ENCODE assay signal across 8 mouse cellular contexts in genomic region chr10:17723871-17724741, GRCm38 (mm10). TPM values are rescaled to one million over a fixed set of nuclear protein-coding genes. Genes with fewer than 3 reads are reported as not detected.
A peak's percentile ranks its signal among the peaks of the same experiment; 100 is the strongest.
DNase-seq lines count a peak whose midpoint lies in the region; ATAC-seq lines count a peak whose summit lies in the region.

No protein-coding gene starts in this region.

- H3K4me3 ChIP-seq in intestine, embryonic 16.5 days (ENCODE audit: low read length) = peak overlapping the region; percentile 95
- peak overlapping the region; percentile 96 for H3K4me3 ChIP-seq in limb, embryonic 10.5 days
- peak overlapping the region; percentile 98 for H3K4me3 ChIP-seq in midbrain, embryonic 11.5 days (ENCODE audit: low read depth, low read length)

- H3K4me2 ChIP-seq in intestine, embryonic 16.5 days (ENCODE audit: low read depth, low read length) = peak overlapping the region; percentile 65
- peak overlapping the region; percentile 79 for H3K4me2 ChIP-seq in midbrain, embryonic 11.5 days

- peak overlapping the region; percentile 96 for H3K9ac ChIP-seq in intestine, embryonic 16.5 days (ENCODE audit: low read depth, low read length)
- H3K9ac ChIP-seq in midbrain, embryonic 11.5 days (ENCODE audit: low read length) = peak overlapping the region; percentile 98

- intact Hi-C loops in gastrocnemius, postnatal 36 days (cut with DNase I) = loop anchor here (5.0 to 10.0 kb wide), 4 partner anchors 202 to 1169 kb away; no protein-coding TSS in a partner anchor

- no peaks in the 10 kb centered on the region for H3K36me3 ChIP-seq in intestine, embryonic 16.5 days (ENCODE audit: control insufficient read depth, insufficient read depth, low read length)
- peaks cover 14% of the 10 kb centered on the region for H3K36me3 ChIP-seq in limb, embryonic 10.5 days
- no peaks in the 10 kb centered on the region; the same call in 1 of the 2 replicates for H3K36me3 ChIP-seq in midbrain, embryonic 11.5 days (ENCODE audit: control insufficient read depth, insufficient read depth, low read length)

- no peaks in the 10 kb centered on the region for H3K9me3 ChIP-seq in intestine, embryonic 16.5 days (ENCODE audit: control insufficient read depth, low read length)
- no peaks in the 10 kb centered on the region for H3K9me3 ChIP-seq in limb, embryonic 10.5 days (replicated peaks)
- no peaks in the 10 kb centered on the region for H3K9me3 ChIP-seq in midbrain, embryonic 11.5 days (ENCODE audit: control insufficient read depth, low read length)

- H3K27me3 ChIP-seq in intestine, embryonic 16.5 days (replicated peaks; ENCODE audit: control insufficient read depth, insufficient read depth, low read length) = no peaks in the 10 kb centered on the region
- H3K27me3 ChIP-seq in limb, embryonic 10.5 days (ENCODE audit: low read depth, poor library complexity, severe bottlenecking) = no peaks in the 10 kb centered on the region
- H3K27me3 ChIP-seq in midbrain, embryonic 11.5 days (ENCODE audit: control insufficient read depth, insufficient read depth, low read length) = no peaks in the 10 kb centered on the region

- WGBS in intestine, embryonic 16.5 days = under 1% methylated on average over 63 of the region's 65 CpGs
- WGBS in limb, embryonic 10.5 days = under 1% methylated on average over 65 of the region's 65 CpGs
- WGBS in midbrain, embryonic 11.5 days = under 1% methylated on average over 65 of the region's 65 CpGs

- H3K4me1 ChIP-seq in intestine, embryonic 16.5 days (ENCODE audit: control insufficient read depth, insufficient read depth, low read length) = peaks cover 19% of the 10 kb centered on the region
- peaks cover 47% of the 10 kb centered on the region for H3K4me1 ChIP-seq in limb, embryonic 10.5 days
- H3K4me1 ChIP-seq in midbrain, embryonic 11.5 days (ENCODE audit: control insufficient read depth, insufficient read depth, low read length) = peaks cover 18% of the 10 kb centered on the region

- peak; percentile 12 for ATAC-seq in intestine, embryonic 16.5 days
- ATAC-seq in midbrain, embryonic 11.5 days (ENCODE audit: low FRiP score) = peak; percentile 22
- no peak for ATAC-seq in erythroid progenitor cell, adult 5-6 weeks (replicated peaks; ENCODE audit: low FRiP score, poor library complexity, severe bottlenecking)

- H3K27ac ChIP-seq in intestine, embryonic 16.5 days (ENCODE audit: low read length) = peak overlapping the region; percentile 99
- H3K27ac ChIP-seq in limb, embryonic 10.5 days = peak overlapping the region; percentile 96
- H3K27ac ChIP-seq in midbrain, embryonic 11.5 days (ENCODE audit: low read depth, low read length) = peak overlapping the region; percentile 99

- DNase-seq in ZHBTc4 (ENCODE audit: low read depth, low spot score) = peak; percentile 62
- DNase-seq in cerebellum, postnatal 4 days (ENCODE audit: low spot score in 2 of 2) = peak; percentile 45 to 64
- peak; percentile 52 to 67 for DNase-seq in gastrocnemius, postnatal 36 days
- peak; percentile 69 for DNase-seq in limb, embryonic 10.5 days (ENCODE audit: low spot score)
- peak; percentile 96 for DNase-seq in midbrain, embryonic 11.5 days (ENCODE audit: low spot score, missing footprints)
- DNase-seq in skeletal muscle tissue, adult 2 months (ENCODE audit: low read depth, low spot score) = peak; percentile 55

RNA-seq across cellular contexts. Expression of gene Cited2, which starts 1.1 kb away (rescaled TPM):
- 10 to 100 TPM; 45.9 to 51.3 TPM for total RNA-seq in gastrocnemius, postnatal 36 days (2021)
- 21.8 and 41.6 TPM in 2 replicates for polyA plus RNA-seq in intestine, embryonic 16.5 days (2015; fragmentation: Nextera tagmentation; extraction: Ambion mirVana)
- 49.9 and 52.4 TPM in 2 replicates for polyA plus RNA-seq in limb, embryonic 10.5 days (2016; fragmentation: Nextera tagmentation; extraction: Ambion mirVana)
- 90.4 and 95.8 TPM in 2 replicates for polyA plus RNA-seq in midbrain, embryonic 11.5 days (2014; fragmentation: Nextera tagmentation; extraction: Ambion mirVana)
- total RNA-seq in erythroid progenitor cell, adult 5-6 weeks (2015; ENCODE audit: low replicate concordance) = 32.4 and 38.6 TPM in 2 replicates
- total RNA-seq in erythroid progenitor cell, adult 5-6 weeks (2017; ENCODE audit: low replicate concordance) = 9.8 and 40.0 TPM in 2 replicates
